Mouse (Mus musculus) liver, embryonic 16.5 days (tissue): ENCODE data around the gene Eid1. TPM values are rescaled to one million over a fixed set of nuclear protein-coding genes. Genes with fewer than 3 reads are reported as not detected.

Source experiments
- ATAC-seq: fragments of 200-750 bp; cut with Nextera tagmentation; 2 replicates; pipeline ENCODE4 v1.8.0; 2017; ENCODE audit warnings: low read depth, mild to moderate bottlenecking, moderate number of reproducible peaks, moderate library complexity
- H3K27ac ChIP-seq: fragments of 300-500 bp; sonication (generic); 2 replicates; pipeline ENCODE4 v1.5.1; 2014; ENCODE audit warnings: mild to moderate bottlenecking, low read length
- H3K27me3 ChIP-seq: fragments of 300-500 bp; sonication (generic); 2 replicates; pipeline ENCODE4 v1.6.1; 2014; ENCODE audit warnings: low read depth, low read length, mixed read lengths; ENCODE audit not compliant: control insufficient read depth, insufficient read depth
- H3K36me3 ChIP-seq: fragments of 300-500 bp; sonication (generic); 2 replicates; pipeline ENCODE4 v1.6.1; 2014; ENCODE audit warnings: mild to moderate bottlenecking; ENCODE audit not compliant: control insufficient read depth, insufficient read depth
- H3K4me1 ChIP-seq: fragments of 300-500 bp; sonication (generic); 2 replicates; pipeline ENCODE4 v1.6.1; 2014; ENCODE audit warnings: low read depth, low read length, mixed read lengths; ENCODE audit not compliant: control insufficient read depth
- H3K4me2 ChIP-seq: fragments of 300-500 bp; sonication (generic); 2 replicates; pipeline ENCODE4 v1.6.1; 2014; ENCODE audit warnings: low read depth, low read length, mixed read lengths
- H3K4me3 ChIP-seq: fragments of 300-500 bp; sonication (generic); 2 replicates; pipeline ENCODE4 v1.5.1; 2014; ENCODE audit warnings: low read depth, mild to moderate bottlenecking, low read length
- H3K9ac ChIP-seq: fragments of 300-500 bp; sonication (generic); 2 replicates; pipeline ENCODE4 v1.6.1; 2014; ENCODE audit warnings: low read depth, low read length
- H3K9me3 ChIP-seq: fragments of 300-500 bp; sonication (generic); replicated peaks from 2 replicates; pipeline ENCODE4 v1.6.1; 2016; ENCODE audit warnings: low read length; ENCODE audit not compliant: control insufficient read depth
- WGBS: fragments of 180-500 bp; shearing (Covaris S2); extraction: QIAGEN DNeasy Blood & Tissue Kit; methylation state at CpG from one replicate; pipeline ENCODE4 v1.1.7; 2014; ENCODE audit not compliant: insufficient replicate concordance; 5-methylcytosine and 5-hydroxymethylcytosine counted together
- polyA plus RNA-seq: library from polyadenylated mRNA; unstranded; fragments of >200 nt; fragmentation: Nextera tagmentation; extraction: Ambion mirVana; gene quantifications from 2 replicates; pipeline ENCODE4 v1.2.1, GENCODE M21; 2015

Gene Eid1
- polyA plus RNA-seq, 1 experiment from 2014 or later, result 34.2 TPM

- Histone ChIP-seq H3K36me3 (no peaks in the 10 kb centered on the region), H3K9me3 (no peaks in the 10 kb centered on the region), H3K9ac (no peak overlapping the region), H3K27me3 (no peaks in the 10 kb centered on the region), H3K4me1 (no peaks in the 10 kb centered on the region), H3K27ac (no peak overlapping the region), H3K4me3 (no peak overlapping the region), H3K4me2 (no peak overlapping the region)
- ATAC-seq, result no peak
- 53% methylated on average over 10 of the region's 10 CpGs for WGBS
Observed at GRCm38 (mm10) chr2:125684559-125685440, 11.9 kb downstream of the Eid1 start.

- Histone ChIP-seq H3K9ac (no peak overlapping the region), H3K9me3 (no peaks in the 10 kb centered on the region), H3K4me3 (no peak overlapping the region), H3K27me3 (no peaks in the 10 kb centered on the region), H3K4me1 (no peaks in the 10 kb centered on the region), H3K4me2 (no peak overlapping the region), H3K27ac (no peak overlapping the region), H3K36me3 (no peaks in the 10 kb centered on the region)
- WGBS, result 67% methylated on average over 9 of the region's 9 CpGs
- ATAC-seq, result no peak
Observed at GRCm38 (mm10) chr2:125685441-125686150, 12.7 kb downstream of the Eid1 start.

- Histone ChIP-seq H3K4me1 (no peaks in the 10 kb centered on the region), H3K4me2 (no peak overlapping the region), H3K9ac (no peak overlapping the region), H3K9me3 (no peaks in the 10 kb centered on the region), H3K27ac (no peak overlapping the region), H3K36me3 (no peaks in the 10 kb centered on the region), H3K27me3 (no peaks in the 10 kb centered on the region), H3K4me3 (no peak overlapping the region)
- ATAC-seq, result no peak
- WGBS, result 32% methylated on average over 2 of the region's 2 CpGs
Observed at GRCm38 (mm10) chr2:125692010-125692409, 19.1 kb downstream of the Eid1 start.

- no peak for ATAC-seq
- H3K4me2 ChIP-seq, result no peak overlapping the region
- WGBS, result 51% methylated on average over 2 of the region's 2 CpGs
Observed at GRCm38 (mm10) chr2:125694798-125695197, 21.9 kb downstream of the Eid1 start.

GRCm38 (mm10) chr2:125696219-125696618 lies 23.3 kb downstream of the Eid1 start:
- ATAC-seq, result no peak
- H3K27me3 ChIP-seq, result no peaks in the 10 kb centered on the region
- H3K4me1 ChIP-seq, result no peaks in the 10 kb centered on the region
- H3K27ac ChIP-seq, result no peak overlapping the region
- no peak overlapping the region for H3K9ac ChIP-seq
- H3K36me3 ChIP-seq, result no peaks in the 10 kb centered on the region
- no peaks in the 10 kb centered on the region for H3K9me3 ChIP-seq
- WGBS, result 66% methylated on average over 2 of the region's 2 CpGs
- H3K4me3 ChIP-seq, result no peak overlapping the region
- H3K4me2 ChIP-seq, result no peak overlapping the region

More at GRCm38 (mm10) chr2:125694798-125695197, 21.9 kb downstream of the Eid1 start:
- no peak overlapping the region for H3K9ac ChIP-seq
- no peaks in the 10 kb centered on the region for H3K36me3 ChIP-seq
- no peak overlapping the region for H3K27ac ChIP-seq
- H3K4me1 ChIP-seq, result no peaks in the 10 kb centered on the region
- no peaks in the 10 kb centered on the region for H3K27me3 ChIP-seq
- no peak overlapping the region for H3K4me3 ChIP-seq
- no peaks in the 10 kb centered on the region for H3K9me3 ChIP-seq

- Histone ChIP-seq H3K4me2 (no peak overlapping the region), H3K9me3 (no peaks in the 10 kb centered on the region), H3K36me3 (no peaks in the 10 kb centered on the region), H3K4me3 (no peak overlapping the region), H3K27ac (no peak overlapping the region), H3K27me3 (no peaks in the 10 kb centered on the region), H3K4me1 (no peaks in the 10 kb centered on the region), H3K9ac (no peak overlapping the region)
- ATAC-seq, result no peak
- WGBS, result 37% methylated on average over 2 of the region's 2 CpGs
Observed at GRCm38 (mm10) chr2:125701606-125702005, 28.7 kb downstream of the Eid1 start.

GRCm38 (mm10) chr2:125702851-125703250 lies 30.0 kb downstream of the Eid1 start:
- Histone ChIP-seq H3K27me3 (no peaks in the 10 kb centered on the region), H3K4me1 (no peaks in the 10 kb centered on the region), H3K9me3 (no peaks in the 10 kb centered on the region), H3K9ac (no peak overlapping the region), H3K36me3 (no peaks in the 10 kb centered on the region), H3K27ac (no peak overlapping the region), H3K4me2 (no peak overlapping the region), H3K4me3 (no peak overlapping the region)
- WGBS, result 67% methylated on average over 2 of the region's 2 CpGs
- ATAC-seq, result no peak

GRCm38 (mm10) chr2:125704907-125705631 lies 32.2 kb downstream of the Eid1 start:
- Histone ChIP-seq H3K4me3 (no peak overlapping the region), H3K9ac (no peak overlapping the region), H3K36me3 (no peaks in the 10 kb centered on the region), H3K9me3 (no peaks in the 10 kb centered on the region), H3K4me1 (no peaks in the 10 kb centered on the region), H3K4me2 (no peak overlapping the region), H3K27ac (no peak overlapping the region), H3K27me3 (no peaks in the 10 kb centered on the region)
- ATAC-seq, result no peak
- whole genome bisulfite sequencing, result 62% methylated on average over 12 of the region's 12 CpGs
